Mouse (Mus musculus) hindbrain, embryonic 16.5 days (tissue): Measurements from ENCODE around the gene Gba. TPM values are rescaled to one million over a fixed set of nuclear protein-coding genes. Genes with fewer than 3 reads are reported as not detected.

ENCODE experiments used
- ATAC-seq: fragments of 200-750 bp; cut with Nextera tagmentation; 2 replicates; pipeline ENCODE4 v1.8.0; 2017; ENCODE audit warnings: moderate TSS enrichment, moderate library complexity
- H3K27ac ChIP-seq: fragments of 300-500 bp; sonication (generic); 2 replicates; pipeline ENCODE4 v1.5.1; 2014; ENCODE audit warnings: low read depth, mild to moderate bottlenecking, control low read depth, low read length, moderate library complexity
- H3K27me3 ChIP-seq: fragments of 300-500 bp; sonication (generic); replicated peaks from 2 replicates; pipeline ENCODE4 v1.6.1; 2014; ENCODE audit warnings: low read length; ENCODE audit not compliant: control insufficient read depth, insufficient read depth
- H3K36me3 ChIP-seq: fragments of 300-500 bp; sonication (generic); 2 replicates; pipeline ENCODE4 v1.6.1; 2014; ENCODE audit warnings: mild to moderate bottlenecking, low read length, moderate library complexity, mixed read lengths; ENCODE audit not compliant: control insufficient read depth, insufficient read depth
- H3K4me1 ChIP-seq: fragments of 300-500 bp; sonication (generic); 2 replicates; pipeline ENCODE4 v1.6.1; 2014; ENCODE audit warnings: low read depth, low read length; ENCODE audit not compliant: control insufficient read depth, insufficient read depth
- H3K4me2 ChIP-seq: fragments of 300-500 bp; sonication (generic); 2 replicates; pipeline ENCODE4 v1.6.1; 2014; ENCODE audit warnings: mild to moderate bottlenecking, low read length, control low read depth, moderate library complexity
- H3K4me3 ChIP-seq: fragments of 300-500 bp; sonication (generic); 2 replicates; pipeline ENCODE4 v1.5.1; 2014; ENCODE audit warnings: mild to moderate bottlenecking, low read length, control low read depth, moderate library complexity
- H3K9ac ChIP-seq: fragments of 300-500 bp; sonication (generic); 2 replicates; pipeline ENCODE4 v1.6.1; 2014; ENCODE audit warnings: low read depth, mild to moderate bottlenecking, control low read depth, low read length, moderate library complexity
- H3K9me3 ChIP-seq: fragments of 300-500 bp; sonication (generic); 2 replicates; pipeline ENCODE4 v1.6.1; 2014; ENCODE audit warnings: mild to moderate bottlenecking, low read length, moderate library complexity; ENCODE audit not compliant: control insufficient read depth
- WGBS: fragments of 180-500 bp; shearing (Covaris S2); extraction: QIAGEN DNeasy Blood & Tissue Kit; methylation state at CpG from one replicate; pipeline ENCODE4 v1.1.7; 2014; 5-methylcytosine and 5-hydroxymethylcytosine counted together
- microRNA counts: library from miRNA; unstranded; fragments of <30 nt; microRNA quantifications from one replicate; lab custom pipeline; 2016
- microRNA-seq: library from miRNA; unstranded; fragments of <30 nt; microRNA quantifications from one replicate; pipeline ENCODE4, GENCODE M21; 2017
- polyA plus RNA-seq: library from polyadenylated mRNA; unstranded; fragments of >200 nt; fragmentation: Nextera tagmentation; extraction: Ambion mirVana; gene quantifications from 2 replicates; pipeline ENCODE4 v1.2.1, GENCODE M21; 2015

Gene Gba
- polyA plus RNA-seq, 1 experiment from 2014 or later: 51.8 TPM

GRCm38 (mm10) chr3:89247466-89247865 is 44.7 kb downstream of the Gba start:
- whole genome bisulfite sequencing: 86% methylated on average over 4 of the region's 4 CpGs
- Histone ChIP-seq H3K27ac (no peak overlapping the region), H3K27me3 (no peaks in the 10 kb centered on the region), H3K4me2 (peak overlapping the region; percentile 92), H3K4me1 (peaks cover 33% of the 10 kb centered on the region), H3K9ac (no peak overlapping the region), H3K36me3 (peaks cover under 1% of the 10 kb centered on the region; the same call in 1 of the 2 replicates), H3K9me3 (no peaks in the 10 kb centered on the region), H3K4me3 (peak overlapping the region; percentile 74; the same call in 1 of the 2 replicates)
- ATAC-seq: no peak

- Histone ChIP-seq H3K36me3 (no peaks in the 10 kb centered on the region), H3K27ac (no peak overlapping the region), H3K4me3 (no peak overlapping the region), H3K4me2 (no peak overlapping the region), H3K27me3 (no peaks in the 10 kb centered on the region), H3K4me1 (peaks cover 18% of the 10 kb centered on the region), H3K9me3 (no peaks in the 10 kb centered on the region), H3K9ac (no peak overlapping the region)
- WGBS: 26% methylated on average over 7 of the region's 7 CpGs
- ATAC-seq: no peak
Observed at GRCm38 (mm10) chr3:89250435-89251040, 47.8 kb downstream of the Gba start.

GRCm38 (mm10) chr3:89251365-89251895 is 48.7 kb downstream of the Gba start:
- Histone ChIP-seq H3K4me3 (0 out of 2 replicates have a peak overlapping the region, but pooled peaks have one; percentile 2), H3K4me2 (peak overlapping the region; percentile 29), H3K9me3 (no peaks in the 10 kb centered on the region), H3K9ac (peak overlapping the region; percentile 1; the same call in 1 of the 2 replicates), H3K36me3 (no peaks in the 10 kb centered on the region), H3K27ac (0 out of 2 replicates have a peak overlapping the region, but pooled peaks have one; percentile 15), H3K4me1 (peaks cover 16% of the 10 kb centered on the region), H3K27me3 (no peaks in the 10 kb centered on the region)
- 7% methylated on average over 17 of the region's 17 CpGs for WGBS
- 0 out of 2 replicates have a peak, but pooled peaks have one; percentile 8 for ATAC-seq

GRCm38 (mm10) chr3:89254994-89255393 is 52.3 kb downstream of the Gba start:
- Histone ChIP-seq H3K9ac (no peak overlapping the region), H3K4me2 (no peak overlapping the region), H3K4me1 (peaks cover 8% of the 10 kb centered on the region), H3K27me3 (no peaks in the 10 kb centered on the region), H3K36me3 (no peaks in the 10 kb centered on the region), H3K4me3 (no peak overlapping the region), H3K27ac (no peak overlapping the region), H3K9me3 (no peaks in the 10 kb centered on the region)
- 95% methylated on average over 5 of the region's 5 CpGs for WGBS
- ATAC-seq: no peak

- WGBS: 77% methylated on average over 5 of the region's 5 CpGs
- H3K4me2 ChIP-seq: no peak overlapping the region
- H3K9ac ChIP-seq: no peak overlapping the region
- H3K36me3 ChIP-seq: no peaks in the 10 kb centered on the region
- no peak overlapping the region for H3K4me3 ChIP-seq
- no peaks in the 10 kb centered on the region for H3K27me3 ChIP-seq
- no peak overlapping the region for H3K27ac ChIP-seq
- ATAC-seq: no peak
- H3K4me1 ChIP-seq: peaks cover 5% of the 10 kb centered on the region
- no peaks in the 10 kb centered on the region for H3K9me3 ChIP-seq
Observed at GRCm38 (mm10) chr3:89256177-89256576, 53.4 kb downstream of the Gba start.

MicroRNAs within 50 kb of the gene (microRNA counts, 519-probe panel; counts per million panel counts)
- microRNA mmu-miR-92b (lab: Ali Mortazavi, UCI): 1,964 counts per million, percentile 26 among the panel's probes with 10 or more counts

Small RNA genes within 50 kb of the gene (microRNA-seq; reads per million reads assigned to microRNA genes)
- gene Mir92b: 3,428 reads per million, percentile 87 among the genes with 10 or more reads in this experiment

Other genes with a start within 250 kb of the Gba start
- 101 and 112 TPM in 2 replicates for gene Rusc1, start 109.6 kb upstream of the Gba start, polyA plus RNA-seq
- gene Gm43738, start 101.8 kb upstream of the Gba start, polyA plus RNA-seq: not detected in 2 replicates
- gene Fdps, start 101.0 kb upstream of the Gba start, polyA plus RNA-seq: 511 and 525 TPM in 2 replicates
- gene Pklr, start 66.8 kb upstream of the Gba start, polyA plus RNA-seq: 0.10 and 0.11 TPM in 2 replicates
- gene Hcn3, start 42.7 kb upstream of the Gba start, polyA plus RNA-seq: 58.1 and 58.4 TPM in 2 replicates
- 17.3 and 18.8 TPM in 2 replicates for gene Clk2, start 38.1 kb upstream of the Gba start, polyA plus RNA-seq
- 166 and 172 TPM in 2 replicates for gene Scamp3, start 25.5 kb upstream of the Gba start, polyA plus RNA-seq
- gene Fam189b, start 19.8 kb upstream of the Gba start, polyA plus RNA-seq: 35.4 and 40.8 TPM in 2 replicates
- 47.5 and 53.0 TPM in 2 replicates for gene Thbs3, start 12.3 kb downstream of the Gba start, polyA plus RNA-seq
- gene Mtx1, start 24.2 kb downstream of the Gba start, polyA plus RNA-seq: 163 and 166 TPM in 2 replicates
- 0.59 and 0.90 TPM in 2 replicates for gene Muc1, start 26.1 kb downstream of the Gba start, polyA plus RNA-seq
- 205 and 227 TPM in 2 replicates for gene Krtcap2, start 43.0 kb downstream of the Gba start, polyA plus RNA-seq
- 78.7 and 87.1 TPM in 2 replicates for gene Trim46, start 43.4 kb downstream of the Gba start, polyA plus RNA-seq
- 64.3 and 79.8 TPM in 2 replicates for gene Dpm3, start 56.4 kb downstream of the Gba start, polyA plus RNA-seq
- 39.4 and 43.9 TPM in 2 replicates for gene Slc50a1, start 67.6 kb downstream of the Gba start, polyA plus RNA-seq
- 8.4 and 9.9 TPM in 2 replicates for gene Efna1, start 78.2 kb downstream of the Gba start, polyA plus RNA-seq
- gene Efna3, start 120.0 kb downstream of the Gba start, polyA plus RNA-seq: 77.9 and 78.0 TPM in 2 replicates
- 3.9 and 5.0 TPM in 2 replicates for gene Efna4, start 135.1 kb downstream of the Gba start, polyA plus RNA-seq
- gene Adam15, start 147.1 kb downstream of the Gba start, polyA plus RNA-seq: 74.6 and 84.1 TPM in 2 replicates
- gene Dcst2, start 159.0 kb downstream of the Gba start, polyA plus RNA-seq: 0.10 and 0.11 TPM in 2 replicates
- gene Dcst1, start 162.3 kb downstream of the Gba start, polyA plus RNA-seq: 0.66 and 1.1 TPM in 2 replicates
- 0.79 and 0.88 TPM in 2 replicates for gene Zbtb7b, start 191.8 kb downstream of the Gba start, polyA plus RNA-seq
- gene Lenep, start 199.9 kb downstream of the Gba start, polyA plus RNA-seq: 0.60 TPM in 1 of 2 replicates, not detected in the other
- gene Flad1, start 208.9 kb downstream of the Gba start, polyA plus RNA-seq: 34.7 and 36.6 TPM in 2 replicates
- gene Cks1b, start 215.5 kb downstream of the Gba start, polyA plus RNA-seq: 87.9 and 91.5 TPM in 2 replicates
- gene Shc1, start 215.5 kb downstream of the Gba start, polyA plus RNA-seq: 16.9 and 23.8 TPM in 2 replicates
- gene Pygo2, start 227.3 kb downstream of the Gba start, polyA plus RNA-seq: 34.1 and 45.6 TPM in 2 replicates
- 25.0 and 26.4 TPM in 2 replicates for gene Pbxip1, start 233.8 kb downstream of the Gba start, polyA plus RNA-seq